Mouse (Mus musculus) intestine, embryonic 16.5 days (tissue): Measurements from ENCODE around the gene H3f3b. TPM values are rescaled to one million over a fixed set of nuclear protein-coding genes. Genes with fewer than 3 reads are reported as not detected.

Source experiments
- ATAC-seq: fragments of 200-750 bp; cut with Nextera tagmentation; 2 replicates; pipeline ENCODE4 v1.8.0; 2017; ENCODE audit warnings: moderate TSS enrichment, moderate library complexity
- H3K27ac ChIP-seq: fragments of 300-500 bp; sonication (generic); 2 replicates; pipeline ENCODE4 v1.5.1; 2014; ENCODE audit warnings: mild to moderate bottlenecking, low read length
- H3K27me3 ChIP-seq: fragments of 300-500 bp; sonication (generic); replicated peaks from 2 replicates; pipeline ENCODE4 v1.6.1; 2014; ENCODE audit warnings: low read length, control low read depth, mixed read lengths; ENCODE audit not compliant: control insufficient read depth, insufficient read depth
- H3K36me3 ChIP-seq: fragments of 300-500 bp; sonication (generic); 2 replicates; pipeline ENCODE4 v1.6.1; 2014; ENCODE audit warnings: low read length, control low read depth; ENCODE audit not compliant: control insufficient read depth, insufficient read depth
- H3K4me1 ChIP-seq: fragments of 300-500 bp; sonication (generic); 2 replicates; pipeline ENCODE4 v1.6.1; 2014; ENCODE audit warnings: low read length, control low read depth, mixed read lengths; ENCODE audit not compliant: control insufficient read depth, insufficient read depth
- H3K4me2 ChIP-seq: fragments of 300-500 bp; sonication (generic); 2 replicates; pipeline ENCODE4 v1.6.1; 2014; ENCODE audit warnings: low read depth, low read length, control low read depth
- H3K4me3 ChIP-seq: fragments of 300-500 bp; sonication (generic); 2 replicates; pipeline ENCODE4 v1.5.1; 2014; ENCODE audit warnings: mild to moderate bottlenecking, low read length
- H3K9ac ChIP-seq: fragments of 300-500 bp; sonication (generic); 2 replicates; pipeline ENCODE4 v1.6.1; 2014; ENCODE audit warnings: low read depth, low read length
- H3K9me3 ChIP-seq: fragments of 300-500 bp; sonication (generic); 2 replicates; pipeline ENCODE4 v1.6.1; 2016; ENCODE audit warnings: low read length, control low read depth; ENCODE audit not compliant: control insufficient read depth
- WGBS: fragments of 180-500 bp; shearing (Covaris S2); extraction: QIAGEN DNeasy Blood & Tissue Kit; methylation state at CpG from one replicate; pipeline ENCODE4 v1.1.7; 2014; 5-methylcytosine and 5-hydroxymethylcytosine counted together
- polyA plus RNA-seq: library from polyadenylated mRNA; unstranded; fragments of >200 nt; fragmentation: Nextera tagmentation; extraction: Ambion mirVana; gene quantifications from 2 replicates; pipeline ENCODE4 v1.2.1, GENCODE M21; 2015

H3f3b gene
- polyA plus RNA-seq, 1 experiment from 2014 or later, result 1,387 TPM

DNA sequence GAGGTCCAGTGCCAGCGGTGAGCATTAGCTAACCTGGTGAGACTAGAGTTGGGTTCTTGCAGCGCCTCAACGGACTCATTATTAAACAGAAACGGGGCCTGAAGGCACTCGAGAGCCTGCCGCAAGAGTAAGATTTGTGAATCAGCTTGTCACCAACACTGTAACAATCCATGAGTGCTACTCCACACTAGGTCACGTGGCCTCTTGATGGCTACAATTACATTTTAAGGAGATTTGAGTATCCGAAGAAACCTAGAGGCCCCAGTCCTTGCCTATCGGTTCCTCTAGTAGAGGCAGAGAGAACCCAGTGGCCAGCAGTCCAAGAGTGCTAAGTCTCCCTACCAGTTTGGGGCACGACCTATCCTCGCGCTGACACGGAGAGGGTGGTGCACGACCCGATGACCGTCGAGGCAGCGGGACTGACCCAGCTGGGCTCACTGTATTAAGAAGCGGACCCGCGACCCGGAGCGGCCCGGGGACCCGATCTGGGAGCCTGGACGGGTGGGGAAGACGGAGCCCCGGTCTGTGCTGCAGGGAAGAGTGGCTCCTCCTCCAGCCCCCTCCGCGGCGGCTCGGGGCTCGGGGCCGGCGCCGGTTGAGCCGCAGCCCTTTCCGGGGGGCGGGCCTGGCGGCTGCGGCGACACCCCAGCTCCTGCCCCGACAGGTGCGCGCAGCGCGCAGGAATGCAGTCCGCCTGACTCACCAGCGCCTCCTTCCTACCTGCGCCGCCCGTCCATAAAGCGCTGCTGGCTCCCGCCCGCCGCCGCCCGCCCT is 53.3 kb downstream of the H3f3b start, which contains the start of gene Itgb4:
Gene Itgb4, plus strand, starts transcription at position 401 of the 774 bp plus-strand sequence.
- H3K9me3 ChIP-seq, result no peaks in the 10 kb centered on the region
- peak; percentile 84 for ATAC-seq
- H3K4me2 ChIP-seq, result peak within 1 kb of the TSS; percentile 72
- H3K36me3 ChIP-seq, result no peaks in the 10 kb centered on the region
- peak within 1 kb of the TSS; percentile 55 for H3K27ac ChIP-seq
- no peaks in the 10 kb centered on the region; the same call in 1 of the 2 replicates for H3K27me3 ChIP-seq
- H3K4me3 ChIP-seq, result peak within 1 kb of the TSS; percentile 58
- peaks cover 22% of the 10 kb centered on the region for H3K4me1 ChIP-seq
- 10% methylated on average over 49 of the region's 58 CpGs for WGBS
- H3K9ac ChIP-seq, result peak within 1 kb of the TSS; percentile 72

Other genes with a start within 250 kb of the H3f3b start
- 11.2 and 11.7 TPM in 2 replicates for gene Caskin2, start 214.3 kb downstream of the H3f3b start, polyA plus RNA-seq
- gene Tsen54, start 213.2 kb downstream of the H3f3b start, polyA plus RNA-seq, result 34.2 and 37.7 TPM in 2 replicates
- gene Llgl2, start 203.9 kb downstream of the H3f3b start, polyA plus RNA-seq, result 102 and 107 TPM in 2 replicates
- gene Myo15b, start 169.6 kb downstream of the H3f3b start, polyA plus RNA-seq, result 168 and 230 TPM in 2 replicates
- gene Smim5, start 128.0 kb downstream of the H3f3b start, polyA plus RNA-seq, result 1.6 and 3.1 TPM in 2 replicates
- 33.8 and 38.6 TPM in 2 replicates for gene Smim6, start 115.9 kb downstream of the H3f3b start, polyA plus RNA-seq
- gene Sap30bp, start 94.7 kb downstream of the H3f3b start, polyA plus RNA-seq, result 27.3 and 29.2 TPM in 2 replicates
- 15.7 and 16.7 TPM in 2 replicates for gene Recql5, start 94.5 kb downstream of the H3f3b start, polyA plus RNA-seq
- 11.9 and 15.2 TPM in 2 replicates for gene Itgb4, start 53.3 kb downstream of the H3f3b start, polyA plus RNA-seq
- 360 and 389 TPM in 2 replicates for gene Galk1, start 15.2 kb downstream of the H3f3b start, polyA plus RNA-seq
- gene Unk, start 2.4 kb upstream of the H3f3b start, polyA plus RNA-seq, result 22.9 and 24.4 TPM in 2 replicates
- 6.4 and 7.5 TPM in 2 replicates for gene Unc13d, start 50.0 kb upstream of the H3f3b start, polyA plus RNA-seq
- gene Wbp2, start 59.0 kb upstream of the H3f3b start, polyA plus RNA-seq, result 135 and 160 TPM in 2 replicates
- gene Trim47, start 99.2 kb upstream of the H3f3b start, polyA plus RNA-seq, result 13.9 and 14.7 TPM in 2 replicates
- gene Trim65, start 103.2 kb upstream of the H3f3b start, polyA plus RNA-seq, result 7.7 and 9.3 TPM in 2 replicates
- gene Mrpl38, start 110.9 kb upstream of the H3f3b start, polyA plus RNA-seq, result 104 and 110 TPM in 2 replicates
- gene Fbf1, start 140.2 kb upstream of the H3f3b start, polyA plus RNA-seq, result 15.4 and 16.9 TPM in 2 replicates
- 106 and 115 TPM in 2 replicates for gene Ten1, start 170.9 kb upstream of the H3f3b start, polyA plus RNA-seq
- gene Acox1, start 171.1 kb upstream of the H3f3b start, polyA plus RNA-seq, result 85.5 and 104 TPM in 2 replicates
- gene Evpl, start 210.1 kb upstream of the H3f3b start, polyA plus RNA-seq, result 1.9 and 2.5 TPM in 2 replicates
- 90.9 and 94.8 TPM in 2 replicates for gene Srp68, start 246.3 kb upstream of the H3f3b start, polyA plus RNA-seq